Mouse (Mus musculus): ENCODE data around the gene Sowahc.
A peak's percentile ranks its signal among the peaks of the same experiment; 100 is the strongest.

The Sowahc gene

DNA sequence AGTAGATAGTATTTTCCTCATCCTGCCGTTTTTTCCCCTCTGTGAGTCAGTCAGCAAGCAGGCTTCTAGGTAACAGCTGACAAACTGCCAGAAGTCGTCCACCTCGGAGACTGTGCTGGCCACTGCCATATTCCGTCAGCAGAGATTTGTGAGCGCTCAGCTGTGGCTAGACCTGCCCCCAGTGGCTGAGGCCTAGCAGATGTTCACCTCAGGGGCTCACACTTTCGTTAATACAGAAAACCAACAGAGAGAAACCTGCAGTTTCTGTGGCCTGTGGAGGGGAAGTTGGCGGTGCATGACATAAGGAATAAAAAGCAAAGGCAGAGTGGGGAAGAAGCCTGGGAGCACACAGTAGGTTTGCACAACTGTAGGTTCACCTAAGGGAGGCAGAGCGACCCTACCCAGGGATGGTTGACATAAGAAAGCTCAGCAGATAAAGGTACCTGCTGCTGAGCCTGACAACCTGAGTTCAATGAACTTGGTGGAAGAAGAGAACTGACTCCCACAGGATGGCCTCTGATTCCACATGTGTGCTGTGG, 31.9 kb downstream of the Sowahc start:
- no peak for DNase-seq

DNA sequence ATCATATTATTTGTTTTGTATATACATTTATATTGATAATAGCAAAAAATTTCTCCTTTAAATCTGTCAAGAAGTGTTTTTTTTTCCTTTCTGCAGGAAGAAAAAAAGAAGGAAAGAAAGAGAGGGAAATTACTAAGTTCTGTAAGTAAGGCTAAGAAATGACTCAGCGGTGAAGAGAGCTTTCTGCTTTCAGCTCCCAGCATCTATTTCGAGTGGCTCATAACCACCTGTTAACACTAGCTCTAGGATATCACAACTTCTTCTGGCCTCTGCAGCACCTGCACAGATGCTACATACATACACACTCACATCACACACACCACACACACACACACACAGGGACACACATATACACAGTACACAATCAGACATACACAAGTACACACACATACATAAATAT, 34.8 kb downstream of the Sowahc start:
- no peak for DNase-seq

DNA sequence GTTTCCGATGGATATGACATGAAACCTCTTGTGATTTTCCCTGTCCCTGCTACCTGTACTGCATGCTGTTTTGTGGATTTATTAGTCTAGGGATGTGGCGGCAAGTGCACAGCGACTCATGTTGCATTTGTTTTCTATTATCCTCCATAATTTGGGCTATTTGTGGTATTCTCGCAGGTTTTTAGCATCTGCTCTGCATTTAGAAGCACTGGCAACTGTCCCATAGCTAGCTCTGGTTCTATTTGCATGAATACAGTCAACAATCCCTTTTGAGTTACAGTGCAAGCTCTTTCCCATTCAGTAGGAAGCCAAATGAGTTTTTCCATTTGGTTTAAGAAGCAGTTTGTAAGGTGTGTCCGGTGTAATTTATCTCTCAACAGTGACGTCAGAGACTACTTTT, 37.8 kb downstream of the Sowahc start:
- no peak for DNase-seq

DNA sequence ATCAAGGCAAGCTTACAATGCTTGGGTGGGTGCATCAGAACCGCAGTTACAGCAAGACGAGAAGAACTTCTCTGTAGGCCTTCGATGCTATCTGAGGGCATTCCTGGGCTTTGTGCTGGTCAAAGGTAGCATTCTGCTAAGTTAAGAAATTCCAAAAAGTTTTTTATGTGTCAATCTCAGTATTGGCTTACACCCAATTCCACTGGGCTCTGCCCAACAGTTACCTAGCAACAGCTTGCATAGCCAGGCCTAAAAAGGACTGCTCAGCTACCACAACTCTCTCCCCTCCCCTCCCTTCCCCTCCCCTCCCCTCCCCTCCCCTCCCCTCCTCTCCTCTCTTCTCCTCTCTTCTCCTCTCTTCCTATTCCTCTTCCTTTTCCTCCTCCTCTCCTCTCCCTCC, 39.9 kb downstream of the Sowahc start:
- DNase-seq: no peak

DNA sequence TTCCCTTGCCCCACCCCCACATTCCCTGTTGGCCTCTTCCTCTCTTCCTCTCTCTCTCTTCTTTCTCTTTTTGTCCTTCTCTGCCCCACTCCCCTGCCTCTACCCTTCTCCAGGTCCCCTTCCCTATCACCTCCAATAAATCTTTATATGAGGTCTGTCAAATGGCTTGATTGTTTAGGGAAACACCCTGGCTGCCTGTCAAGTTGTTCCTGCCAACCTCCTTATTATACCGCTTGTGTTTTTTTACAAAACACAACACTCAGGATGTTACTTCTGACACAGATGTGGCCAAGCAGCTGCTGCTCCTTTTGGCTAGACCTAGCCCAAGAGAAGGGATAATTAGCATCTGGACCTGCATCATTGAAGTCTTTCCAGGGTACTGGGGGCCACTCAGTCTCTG, 40.3 kb downstream of the Sowahc start:
- no peak for DNase-seq

DNA sequence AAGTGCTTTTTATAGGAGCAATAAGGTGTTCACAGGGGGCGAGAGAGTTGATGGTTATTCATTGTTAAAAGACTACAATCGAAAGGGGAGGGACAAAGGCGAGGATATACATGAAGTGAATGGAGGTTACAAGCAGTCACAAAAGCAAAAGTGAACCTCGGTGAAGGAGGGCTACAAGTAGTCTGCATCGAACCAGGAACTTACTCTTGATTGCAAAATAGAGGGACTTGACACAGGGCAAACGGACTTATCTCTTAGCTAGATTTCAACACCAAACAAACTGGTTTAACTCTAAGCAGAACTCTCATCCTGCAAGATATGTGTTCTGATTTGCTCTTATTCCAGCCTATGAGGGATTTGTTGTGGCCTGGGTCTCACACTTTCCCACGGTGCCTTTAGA, 41.2 kb downstream of the Sowahc start:
- no peak for DNase-seq

DNA sequence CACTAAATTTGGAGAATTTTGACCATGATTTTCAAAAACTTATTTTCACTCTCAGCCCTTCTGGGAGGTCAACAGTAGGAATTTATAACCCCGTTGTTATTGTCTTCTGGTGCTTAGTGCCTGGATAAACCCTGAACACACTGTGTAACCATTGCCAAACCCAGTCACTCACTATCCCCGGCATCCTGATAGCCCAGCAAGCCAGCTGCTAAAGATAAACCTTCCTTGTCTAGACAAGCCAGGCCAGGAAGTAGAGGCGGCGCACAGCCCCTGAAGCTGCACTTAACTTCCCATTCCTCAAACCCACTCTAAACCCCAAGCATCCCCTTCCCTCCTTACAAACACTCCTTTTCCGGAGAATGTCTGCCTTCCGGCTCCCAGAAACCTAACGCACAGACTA, 43.3 kb downstream of the Sowahc start:
- DNase-seq: no peak

DNA sequence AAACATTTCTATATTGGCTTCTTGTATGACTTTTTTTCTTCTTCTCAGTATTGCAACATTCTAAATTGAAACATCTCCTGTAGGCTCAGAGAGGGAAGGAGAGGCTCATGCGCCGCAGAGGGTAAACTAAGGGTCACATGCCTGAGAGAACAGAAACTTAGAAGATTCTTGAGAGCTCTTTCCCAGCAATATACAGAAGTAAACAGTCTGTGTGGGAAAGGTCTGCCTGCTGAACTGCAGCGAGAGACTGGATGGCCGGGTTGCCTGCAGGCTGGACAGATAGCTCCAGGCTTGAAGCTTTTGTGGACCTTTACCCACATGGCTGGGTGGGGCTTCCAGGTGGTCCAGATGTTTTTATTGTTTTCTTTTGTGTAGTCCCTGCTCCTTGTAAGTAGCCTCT, 43.9 kb downstream of the Sowahc start:
- no peak for DNase-seq

DNA sequence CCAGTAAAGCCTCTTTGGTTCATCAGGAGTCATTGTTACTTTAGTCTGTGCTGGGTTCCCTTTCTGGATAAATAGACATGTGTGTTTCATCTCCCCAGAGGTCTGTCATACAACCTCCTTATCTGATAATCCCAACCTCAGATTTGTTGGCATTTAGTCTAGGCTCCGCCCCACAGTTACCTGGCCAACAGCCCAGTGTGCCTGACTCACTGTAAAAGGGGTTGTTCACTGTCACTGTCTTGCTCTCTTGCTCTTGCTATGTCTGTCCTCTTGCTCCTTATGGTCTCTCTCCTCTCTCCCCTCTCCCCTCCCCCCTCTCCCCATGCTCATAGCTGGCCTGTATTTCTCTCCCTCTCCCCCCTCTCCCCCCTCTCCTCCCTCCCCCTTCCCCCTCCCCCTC, 44.3 kb downstream of the Sowahc start:
- peak; percentile 30 for DNase-seq

DNA sequence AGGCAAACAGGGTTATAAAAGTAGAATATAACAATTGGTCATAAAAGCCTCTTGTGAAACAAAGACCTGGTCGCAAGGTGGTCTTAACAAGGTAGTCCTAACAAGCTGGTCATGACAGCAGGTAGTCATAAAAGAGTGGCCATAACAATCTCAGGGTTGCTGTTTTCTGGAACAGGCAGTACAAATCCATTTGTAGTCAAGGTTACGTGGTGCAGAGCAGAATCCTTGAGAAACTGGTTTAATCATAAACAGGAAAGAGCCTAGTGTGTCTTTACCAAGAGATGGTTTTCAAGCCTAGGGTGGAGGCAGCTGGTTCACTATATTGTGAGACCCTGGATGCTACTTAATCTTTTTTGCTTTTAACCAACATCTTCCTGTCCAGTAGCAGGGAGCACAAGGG, 45.5 kb downstream of the Sowahc start:
- DNase-seq: no peak

DNA sequence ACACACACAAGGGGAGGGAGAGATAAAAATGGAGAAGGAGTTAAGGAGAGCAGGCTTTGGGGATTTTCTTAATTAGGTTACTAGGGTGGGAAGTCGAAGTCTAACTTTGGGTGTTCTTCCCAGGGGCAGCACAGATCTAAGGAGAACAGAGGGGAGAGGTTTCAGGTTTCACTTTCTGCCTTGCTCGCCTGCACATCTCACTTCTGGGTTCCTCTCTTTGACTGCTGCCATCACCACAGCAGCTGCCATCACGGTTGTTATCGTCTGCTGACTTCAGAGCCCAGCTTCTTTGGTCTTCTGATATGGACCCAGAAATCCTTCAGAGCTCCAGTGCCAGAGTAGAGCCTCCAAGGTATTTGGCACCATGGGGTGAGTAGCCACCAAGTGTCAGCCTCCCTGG, 46.4 kb downstream of the Sowahc start:
- no peak for DNase-seq

DNA sequence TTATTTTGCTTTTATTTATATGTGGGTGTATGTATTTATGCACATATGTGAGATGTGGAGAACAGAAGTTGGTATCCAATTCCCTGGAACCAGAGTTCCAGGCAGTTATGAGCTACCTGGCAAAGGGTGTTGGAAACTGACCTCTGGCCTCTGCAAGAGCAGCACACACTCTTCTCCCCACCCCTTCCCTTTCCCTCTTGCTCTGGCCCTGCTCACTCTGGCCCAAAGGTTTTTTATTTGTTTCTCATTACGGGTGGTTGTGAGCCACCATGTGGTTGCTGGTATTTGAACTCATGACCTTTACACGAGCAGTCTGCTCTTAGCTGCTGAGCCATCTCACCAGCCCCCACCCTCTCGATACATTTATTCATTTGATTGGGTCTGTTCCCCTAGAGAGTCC, 47.0 kb downstream of the Sowahc start:
- DNase-seq: no peak

DNA sequence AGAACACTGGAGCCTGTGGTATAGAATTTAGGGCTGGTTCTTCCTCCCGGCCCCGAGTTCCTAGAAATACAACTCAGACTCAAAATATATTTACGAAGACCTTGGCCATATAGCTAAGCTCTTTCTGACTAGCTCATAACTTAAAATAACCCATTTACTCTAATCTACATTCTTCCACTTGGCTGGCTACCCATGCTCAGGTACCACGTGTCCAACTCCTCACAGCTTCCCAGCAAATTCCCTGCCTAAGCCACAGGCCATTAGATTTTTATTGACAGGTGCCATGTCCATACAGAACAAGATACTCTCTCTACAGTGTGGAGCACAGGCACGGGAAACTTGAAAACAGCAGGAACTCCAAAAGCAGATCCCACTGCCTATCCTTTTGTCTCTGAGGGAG, 54.0 kb downstream of the Sowahc start:
- DNase-seq: no peak

Measured in kidney, postnatal 14 days (tissue).